Mouse (Mus musculus) kidney, postnatal 25 days (tissue): ENCODE measurements at regions not wholly inside any gene's neighbourhood (a gene's known extent, or its start where the extent isn't known, plus 50 kb on each side); places are given as distances from the start of the nearest gene placed in this dataset.

Experiments used
- DNase-seq, 2 experiments: peaks; one replicate each; pipeline ENCODE4 v3.0.0; 2021; ENCODE audit warnings: mixed read lengths in 2 of 2

GRCm38 (mm10) chr8:7718898-7719696 lies 941.9 kb downstream of the Efnb2 start:
- DNase-seq, result no peak

DNA sequence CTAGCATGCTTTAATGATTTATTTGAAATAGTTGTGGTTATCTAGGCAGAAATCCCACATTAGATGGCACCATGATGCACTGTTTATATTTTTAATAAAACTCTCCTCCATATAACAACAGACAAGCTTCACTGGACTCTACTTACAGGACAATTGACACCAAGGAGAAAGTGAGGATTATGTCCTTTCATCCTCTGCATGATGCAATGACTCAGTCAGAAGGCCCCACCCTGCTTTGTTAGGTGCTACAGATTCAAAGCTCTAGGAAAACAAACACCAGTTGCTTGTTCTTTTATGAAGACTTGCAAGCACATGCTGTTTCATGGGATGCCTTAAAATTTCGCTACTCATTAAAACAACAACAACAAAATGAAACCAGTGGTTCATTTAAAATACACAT lies 950.3 kb downstream of the Efnb2 start:
- DNase-seq, result no peak

- no peak for DNase-seq
These were observed 951.6 kb downstream of the Efnb2 start for GRCm38 (mm10) chr8:7709406-7709805.

DNA sequence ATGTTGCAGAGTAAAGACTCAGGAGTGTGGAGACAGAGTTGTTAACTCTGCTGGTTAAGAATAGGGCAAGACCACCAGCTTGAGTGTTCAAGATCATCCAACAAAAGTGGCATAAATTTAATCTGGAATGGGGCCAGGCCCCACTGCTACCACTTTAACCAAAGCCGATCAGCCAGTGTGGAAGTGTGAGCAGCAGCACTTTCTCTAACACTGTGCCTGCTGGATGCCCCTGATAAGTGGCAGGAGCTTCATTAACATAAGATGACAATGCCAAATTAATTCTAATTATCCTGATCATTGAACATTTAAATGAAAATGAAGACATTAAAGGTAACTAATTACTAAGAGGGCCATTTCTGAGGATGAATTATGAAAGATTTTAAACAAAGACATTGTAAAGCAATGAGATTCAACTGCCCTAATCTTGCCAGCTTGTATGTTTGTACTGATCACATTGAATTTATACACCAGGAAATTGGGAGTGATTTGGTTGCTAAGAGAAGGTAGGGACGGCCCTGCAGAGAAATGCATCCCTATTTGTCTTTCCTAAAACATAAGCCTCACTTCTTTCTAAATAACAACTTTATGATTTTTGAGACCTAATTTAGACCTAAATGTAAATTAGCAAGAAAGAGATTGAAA lies 969.6 kb downstream of the Efnb2 start:
- no peak for DNase-seq

- DNase-seq, result no peak
These were observed 1007.2 kb downstream of the Efnb2 start for GRCm38 (mm10) chr8:7653804-7654203.
